Mouse (Mus musculus) right cerebral cortex, adult 2 months (tissue): Measurements from ENCODE around the gene Exosc8.
"Not testable (repeated sequence)": the region's sequence is repeated elsewhere in the genome, so short reads cannot be mapped to it uniquely, and the experiment has no call there.

Source experiments
- DNase-seq, 2 experiments: peaks; one replicate each; pipeline ENCODE4 v3.0.0; 2021 to 2022; ENCODE audit warnings: low spot score in 2 of 2

Gene Exosc8

DNA sequence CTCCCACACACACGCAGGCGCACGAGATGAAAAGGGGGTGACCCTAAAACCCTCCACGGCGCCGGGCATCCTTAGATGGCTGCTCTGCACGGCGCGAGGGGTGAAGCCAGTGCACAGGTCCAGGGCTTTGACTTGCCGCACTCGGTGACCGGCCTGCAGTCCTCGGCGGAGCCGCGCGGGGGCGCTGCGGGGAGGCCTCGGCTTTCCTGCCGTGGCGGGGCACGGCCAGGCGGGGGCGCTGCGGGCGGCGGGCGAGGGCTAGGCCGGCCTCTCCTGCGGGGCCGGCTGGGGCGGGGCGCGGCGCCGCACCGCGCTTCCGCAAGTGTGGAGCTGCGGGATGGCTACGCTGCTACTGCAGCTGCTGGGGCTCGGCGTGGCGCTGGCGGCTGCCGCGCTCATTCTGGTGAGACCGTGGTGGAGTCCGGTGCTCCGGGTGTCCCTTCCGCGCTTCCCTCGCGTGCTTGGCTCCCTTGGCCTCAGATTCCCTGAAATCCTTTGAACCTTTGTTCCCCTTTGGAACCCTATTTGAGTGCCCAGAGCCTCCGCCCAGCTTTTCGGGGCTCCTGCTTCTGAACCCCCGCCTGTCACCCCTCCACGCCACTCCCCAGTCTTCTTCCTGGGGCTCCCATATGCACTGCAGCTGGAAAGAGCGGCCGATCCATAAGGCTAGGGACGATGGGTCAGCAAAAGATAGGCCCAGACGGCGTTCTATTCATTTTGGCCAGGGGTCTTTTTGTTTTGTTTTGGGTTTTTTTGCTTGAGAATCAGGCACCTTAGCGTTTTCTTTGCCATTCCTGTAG lies at the start of gene Exosc8, which contains the start of gene Alg5:
Exosc8 (minus strand) TSS at position 147 of the 800 bp plus-strand sequence.
Alg5 (plus strand) TSS at position 293 of the 800 bp plus-strand sequence.
- peak; percentile 85 to 92 for DNase-seq

DNA sequence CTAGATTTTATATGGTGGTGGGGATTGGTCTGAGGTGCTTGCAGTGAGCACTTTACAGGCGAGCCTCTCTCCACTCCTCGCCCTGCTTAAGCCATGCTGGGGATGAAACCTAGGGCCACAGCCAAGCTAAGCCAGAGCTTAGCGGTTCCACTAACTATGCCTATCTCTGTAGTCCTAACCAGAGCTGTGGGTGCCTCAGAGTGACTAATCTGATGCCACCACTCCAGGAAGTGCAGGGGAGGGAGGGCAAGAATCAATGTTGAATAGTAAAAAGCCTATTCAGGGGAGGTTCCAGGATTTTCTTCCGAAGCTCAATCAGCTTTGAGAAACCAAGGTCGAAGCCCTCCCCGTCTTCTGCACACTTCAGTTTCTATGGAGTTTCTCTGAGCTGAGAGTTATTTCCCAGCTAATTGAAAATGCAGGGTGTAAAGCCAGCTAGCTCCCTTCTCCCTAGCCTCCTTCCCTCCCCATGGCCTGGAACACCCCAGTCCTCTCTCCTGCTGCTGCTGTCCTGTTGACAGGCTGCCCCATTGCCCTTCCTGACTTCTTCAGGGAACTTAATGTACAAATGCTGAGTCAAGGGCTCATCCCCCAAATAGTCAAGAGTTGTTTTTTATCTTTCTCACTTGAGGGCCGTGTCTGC lies 40.9 kb upstream of the Exosc8 start:
- no peak for DNase-seq

DNA sequence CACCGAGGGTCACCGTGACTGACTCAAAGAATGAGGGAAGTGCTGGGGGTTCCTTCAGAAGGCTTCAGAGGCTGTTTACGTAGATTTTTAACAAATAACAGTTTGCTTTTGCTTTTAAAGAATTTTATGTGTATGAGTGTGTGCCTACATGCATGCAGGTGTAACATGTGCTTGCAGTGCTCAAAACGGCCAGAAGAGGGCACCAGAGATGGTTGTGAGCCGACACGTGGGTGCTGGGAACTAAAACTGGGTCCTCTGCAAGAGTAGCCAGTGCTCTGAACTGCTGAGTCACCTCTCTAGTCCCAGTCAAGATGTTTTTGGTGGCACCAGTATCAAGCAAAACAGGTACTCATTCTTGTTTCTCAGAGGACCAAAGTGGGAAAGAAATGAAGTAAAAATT lies 38.4 kb upstream of the Exosc8 start:
- DNase-seq, result no peak

DNA sequence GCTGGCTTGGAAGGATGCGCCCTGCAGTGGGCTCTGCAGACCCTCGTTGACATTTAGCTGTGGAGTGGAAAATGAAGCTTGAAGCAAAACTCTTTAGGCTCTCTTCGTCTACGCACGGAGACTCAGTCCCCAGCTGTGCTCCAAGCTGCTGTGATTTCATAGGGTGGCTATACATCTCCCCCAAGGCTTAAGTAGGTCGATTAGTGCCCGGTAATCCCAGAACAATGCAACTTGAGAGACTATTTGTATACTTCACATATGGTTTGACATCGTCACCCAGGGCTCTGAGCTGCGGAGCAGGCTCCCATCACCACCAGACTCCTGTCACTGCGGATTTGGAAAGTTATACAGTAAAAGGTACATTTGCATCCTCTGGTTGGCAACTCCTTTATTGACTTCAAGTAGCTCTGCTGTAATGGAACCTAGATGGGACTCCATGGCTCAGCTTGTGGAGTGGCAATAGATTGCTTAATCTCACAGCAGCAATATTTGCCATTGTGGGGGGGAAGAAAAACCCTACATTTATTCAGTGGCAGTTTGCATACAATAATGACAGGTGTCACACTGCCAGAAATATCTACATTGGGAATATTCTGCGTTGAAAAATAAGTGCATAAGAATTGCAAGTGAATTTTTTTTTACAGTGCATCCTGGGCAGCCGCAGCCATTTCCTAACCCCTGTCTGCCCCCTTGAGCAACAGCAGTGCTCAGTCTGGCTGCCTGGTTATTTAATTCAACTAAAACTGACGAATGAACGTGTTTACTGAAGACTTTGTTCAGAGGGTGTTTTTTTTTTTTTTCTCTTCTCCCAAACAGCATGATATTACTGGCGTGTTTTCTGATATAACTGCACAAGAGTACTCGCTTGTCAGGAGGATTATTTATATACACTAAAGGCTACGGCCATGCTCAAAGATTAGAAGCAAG lies 34.4 kb upstream of the Exosc8 start:
- no peak for DNase-seq

DNA sequence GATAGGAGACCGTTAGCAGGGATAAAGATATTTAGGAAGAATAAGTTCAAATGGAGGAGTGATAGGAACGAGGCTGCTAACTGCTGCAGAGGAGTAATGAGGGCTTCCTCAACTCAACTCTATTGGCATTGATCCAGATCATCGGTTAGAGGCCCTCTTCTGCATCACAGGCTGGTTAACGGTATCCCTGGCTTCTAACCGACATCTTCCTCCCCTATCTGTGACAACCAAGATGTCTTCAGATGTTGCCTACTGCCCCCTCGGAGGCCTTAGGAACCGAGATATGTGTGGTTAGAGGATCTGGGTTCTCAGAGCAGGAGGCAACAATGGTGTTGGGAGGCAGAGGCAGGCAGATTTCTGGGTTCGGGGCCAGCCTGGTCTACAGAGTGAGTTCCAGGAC lies 33.4 kb upstream of the Exosc8 start:
- no peak for DNase-seq

DNA sequence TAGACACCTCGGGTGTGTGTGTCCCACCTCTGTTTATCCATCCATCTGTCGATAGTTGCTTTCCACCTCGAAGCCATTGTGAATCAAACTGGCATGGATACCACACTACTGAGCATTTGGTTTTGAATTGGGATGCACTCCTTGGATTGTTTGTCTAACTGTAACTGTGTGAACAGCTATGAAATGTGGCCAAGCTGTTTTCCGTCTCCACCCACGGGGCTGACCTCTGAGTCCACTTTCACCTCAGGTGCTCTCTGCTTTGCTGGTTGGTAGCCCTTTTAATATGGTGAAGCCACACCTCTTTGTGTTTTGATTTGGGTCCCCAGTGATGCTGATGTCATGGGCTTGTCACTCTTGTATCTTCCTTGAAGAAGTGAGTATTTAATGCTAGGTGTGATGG lies 31.6 kb upstream of the Exosc8 start:
- DNase-seq, result no peak

DNA sequence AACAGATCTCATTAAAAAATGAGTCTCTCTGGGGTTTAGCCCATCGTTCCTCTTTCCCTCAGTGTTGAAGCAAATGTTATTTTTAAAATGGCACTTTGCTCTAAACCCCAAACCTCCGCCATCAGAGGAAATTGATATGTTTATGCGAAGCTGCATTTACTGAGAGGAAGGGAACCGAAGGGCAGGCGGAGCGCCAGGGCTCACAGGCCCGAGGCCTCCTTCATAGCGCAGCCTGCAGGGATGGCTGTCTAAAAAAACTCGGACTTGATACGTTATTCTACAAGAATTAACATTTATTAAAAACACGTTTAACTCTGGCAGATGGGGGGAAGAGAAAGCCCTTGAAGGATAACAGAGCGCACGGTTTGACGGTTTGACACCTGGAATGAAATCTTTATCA lies 30.8 kb upstream of the Exosc8 start:
- DNase-seq, result no peak

DNA sequence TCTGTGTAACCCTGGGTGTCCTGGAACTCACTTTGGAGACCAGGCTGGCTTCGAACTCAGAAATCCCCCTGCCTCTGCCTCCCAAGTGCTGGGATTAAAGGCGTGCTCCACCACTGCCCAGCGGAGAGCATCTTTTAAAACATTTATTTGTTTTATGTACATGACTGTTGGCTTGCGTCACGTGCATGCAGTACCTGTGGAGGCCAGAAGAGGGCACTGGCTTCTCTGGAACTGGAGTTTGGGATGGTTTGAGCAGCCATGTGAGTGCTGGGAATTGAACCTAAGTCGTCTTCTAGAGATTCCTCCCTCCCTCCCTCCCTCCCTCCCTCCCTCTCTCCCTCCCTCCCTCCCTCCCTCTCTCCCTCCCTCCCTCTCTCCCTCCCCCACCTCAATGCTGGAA lies 30.3 kb upstream of the Exosc8 start:
- DNase-seq, result not testable (repeated sequence)

DNA sequence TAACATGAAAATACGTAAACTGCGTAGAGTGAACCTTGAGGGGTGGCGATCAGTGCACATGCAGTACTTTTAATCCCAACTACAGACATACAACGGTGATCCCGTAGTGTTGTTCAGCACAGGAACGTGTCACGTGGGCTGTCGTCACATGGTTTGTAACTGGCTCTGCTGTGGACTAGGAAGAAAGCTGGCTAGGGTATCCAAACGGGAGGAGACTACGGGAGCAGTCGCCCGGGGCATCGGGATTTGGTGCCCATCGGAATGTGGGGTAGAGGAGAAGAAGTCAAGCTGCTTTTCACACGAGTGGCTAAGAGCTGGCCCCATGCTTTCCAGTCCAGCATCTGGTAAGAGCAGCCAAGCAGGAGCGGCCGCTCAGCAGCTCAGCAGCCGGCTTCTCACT lies 29.2 kb upstream of the Exosc8 start:
- peak; percentile 20 to 36 for DNase-seq

DNA sequence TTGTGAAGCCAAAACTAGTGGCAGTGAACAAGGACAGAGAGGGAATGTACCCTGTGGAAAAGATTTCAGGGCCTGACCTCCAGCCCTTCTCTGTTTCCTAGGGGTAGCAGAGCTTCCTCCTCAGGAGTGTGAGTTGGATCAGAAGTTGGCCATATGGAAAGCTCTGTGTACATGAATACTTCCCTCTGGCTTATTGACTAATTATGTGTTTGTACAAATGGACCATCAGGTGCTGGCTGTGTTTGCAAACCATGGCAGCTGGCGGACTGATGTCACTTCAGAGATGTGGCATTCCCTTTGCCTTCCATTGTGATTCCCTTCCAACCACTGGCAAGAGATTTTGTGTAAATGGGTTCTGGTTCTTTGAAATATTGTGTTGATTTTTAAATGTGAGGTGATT lies 26.1 kb upstream of the Exosc8 start:
- no peak for DNase-seq

DNA sequence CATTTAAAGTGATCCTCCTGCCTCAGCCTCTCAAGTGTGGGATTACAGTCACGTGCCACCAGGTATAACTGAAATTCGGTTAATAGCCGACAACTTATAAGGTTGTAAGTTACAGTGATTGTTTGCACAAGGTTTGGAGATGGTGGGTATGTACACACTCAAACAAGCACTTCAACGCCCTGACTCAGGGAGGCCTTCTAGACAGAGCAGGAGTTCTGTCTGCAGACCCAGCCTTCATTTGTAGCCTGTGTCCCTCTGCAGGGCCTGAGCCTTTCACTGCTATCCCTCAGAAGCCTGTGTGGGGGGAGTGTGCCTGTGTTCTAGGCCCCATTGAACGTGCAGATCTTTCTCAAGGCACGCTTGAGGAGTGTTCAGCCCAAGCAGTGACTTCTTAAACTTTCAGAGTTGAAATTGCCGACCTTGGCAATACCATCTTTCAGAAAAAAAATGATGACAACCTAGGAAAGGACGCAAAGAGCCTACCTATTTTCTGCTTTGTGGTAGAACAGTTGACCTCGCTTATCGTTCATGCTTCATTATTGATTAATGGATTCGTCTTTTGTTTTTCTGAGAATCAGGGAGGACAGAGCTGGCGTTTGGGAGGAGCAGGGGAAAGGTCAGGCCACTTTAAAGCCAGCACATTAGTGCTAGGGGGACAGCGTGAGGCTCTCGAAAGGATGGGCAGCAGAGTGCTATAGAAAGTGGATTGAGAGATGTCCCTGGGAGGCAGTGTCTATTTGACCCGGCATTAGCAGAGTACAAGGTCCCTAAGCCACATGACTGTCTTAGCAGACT lies 25.3 kb upstream of the Exosc8 start:
- DNase-seq, result no peak

DNA sequence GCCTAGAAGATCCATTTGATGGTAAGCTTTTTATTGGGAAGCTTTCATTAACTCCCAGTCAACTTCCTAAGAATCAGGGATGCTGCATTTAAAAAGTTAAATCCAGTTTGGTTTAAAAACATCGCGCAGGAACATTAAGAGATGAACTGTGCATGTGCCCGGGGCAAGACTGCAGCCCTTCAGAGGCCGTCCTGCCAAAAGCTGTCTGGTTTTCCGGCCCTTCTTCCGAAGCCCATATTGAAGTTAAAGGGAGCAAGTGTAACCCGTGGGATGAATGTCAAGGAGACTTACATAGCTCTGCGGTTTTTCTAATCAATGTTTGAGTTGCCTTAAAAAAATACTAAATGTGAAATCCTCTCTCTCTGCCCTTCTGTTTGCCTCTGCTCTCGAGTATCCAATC lies 24.0 kb upstream of the Exosc8 start:
- no peak for DNase-seq

DNA sequence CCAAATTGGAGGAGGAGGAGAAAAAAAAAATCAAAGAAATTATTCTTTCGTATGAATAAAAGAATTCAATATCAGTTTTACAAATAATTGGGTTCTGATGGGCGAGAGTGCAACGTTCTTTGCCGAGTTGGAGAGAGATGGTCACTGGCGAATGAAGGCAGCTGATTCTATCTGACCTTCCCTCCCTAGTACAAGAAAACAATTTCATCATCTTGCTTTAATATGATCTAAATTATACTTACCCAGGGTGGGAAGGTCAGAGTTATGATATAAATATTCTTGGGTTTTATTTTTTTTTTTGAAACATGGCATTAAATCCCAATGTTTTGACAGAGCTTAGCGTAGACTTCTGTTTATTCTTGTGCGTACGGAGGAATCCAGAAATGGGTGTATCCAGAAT lies 22.3 kb upstream of the Exosc8 start:
- DNase-seq, result no peak

DNA sequence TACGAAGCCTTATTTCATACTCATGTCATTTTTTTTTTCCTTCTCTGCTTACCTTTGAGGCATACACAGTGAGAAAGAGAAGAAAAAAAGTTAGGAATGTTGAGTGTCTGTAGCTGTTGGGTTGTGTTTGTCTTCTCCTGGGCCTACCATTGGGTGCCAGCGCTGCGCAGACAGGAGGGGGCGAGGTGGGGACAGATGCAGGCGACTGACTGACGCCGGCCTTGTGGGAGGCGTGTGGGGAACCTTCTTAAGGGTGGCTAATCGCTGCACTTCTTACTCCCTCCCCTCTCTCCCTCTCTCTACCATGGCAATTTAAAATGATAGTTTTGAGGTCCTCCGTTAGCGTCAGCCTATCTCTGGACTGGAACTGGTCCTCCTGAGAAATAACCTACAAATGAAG lies 20.9 kb upstream of the Exosc8 start:
- DNase-seq, result peak; percentile 52 to 60

DNA sequence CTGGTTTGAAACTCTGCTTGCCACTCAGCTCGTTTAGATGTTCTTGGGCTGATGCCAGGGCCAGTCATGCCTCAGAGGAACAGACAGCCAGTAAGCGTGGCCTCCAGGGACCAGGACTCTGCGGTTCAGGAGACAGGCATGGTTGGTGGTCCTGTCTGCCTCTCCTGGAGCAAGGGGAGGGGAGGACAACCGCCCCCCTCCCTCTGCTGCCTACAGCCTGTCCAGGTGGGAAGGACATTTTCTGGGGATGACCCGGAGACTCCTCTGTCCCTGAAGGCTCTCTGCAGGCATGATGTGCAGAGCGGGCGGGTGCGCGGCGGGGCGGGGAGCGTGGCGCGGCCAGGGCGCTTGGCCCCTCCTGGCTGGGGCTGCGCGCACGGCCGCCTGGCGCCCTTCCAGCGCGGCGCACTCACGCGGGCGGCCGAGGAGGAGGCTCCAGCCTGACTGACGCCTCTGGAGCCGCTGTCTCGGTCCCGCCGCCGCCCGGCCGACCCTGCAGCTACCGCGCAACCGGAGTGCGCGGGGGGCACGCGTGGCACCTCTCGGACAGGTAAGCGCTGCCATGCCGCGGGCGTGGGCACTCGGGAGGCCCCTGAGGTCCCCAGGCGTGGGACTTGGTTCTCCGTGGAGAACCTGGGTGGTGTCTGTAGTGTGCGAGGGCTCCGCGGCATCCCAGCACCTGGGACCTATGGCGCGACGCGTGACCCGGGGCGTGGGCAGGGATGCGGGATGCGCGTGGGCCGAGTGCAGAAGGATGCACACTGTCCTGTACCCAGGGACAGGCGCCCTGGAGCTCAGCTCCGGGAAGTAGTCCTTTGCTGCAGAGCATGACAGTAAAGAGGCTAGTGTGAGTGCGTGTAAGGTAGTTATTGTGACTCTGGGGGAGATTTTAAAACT lies 20.2 kb upstream of the Exosc8 start, which contains the start of gene Smad9:
Smad9 (plus strand) TSS at position 438 of the 897 bp plus-strand sequence.
- DNase-seq, result peak; percentile 60 to 70

DNA sequence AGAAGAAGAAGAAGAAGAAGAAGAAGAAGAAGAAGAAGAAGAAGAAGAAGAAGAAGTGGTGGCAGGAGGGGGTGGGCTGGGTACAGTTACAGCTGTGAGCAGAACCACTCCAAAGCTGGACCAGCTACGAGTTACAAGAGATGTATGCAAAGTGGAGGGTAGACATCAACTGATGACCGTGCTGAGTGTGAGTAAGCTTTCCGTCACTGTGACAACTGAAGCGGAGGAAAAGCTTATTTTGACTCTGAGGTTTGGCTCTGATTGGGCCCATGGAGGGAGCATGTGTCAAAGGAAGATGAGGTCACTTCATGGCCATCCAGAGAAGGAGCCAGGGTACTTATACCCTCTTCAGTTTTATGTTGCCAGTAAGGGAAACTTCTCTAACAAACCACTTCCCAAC lies 18.2 kb upstream of the Exosc8 start:
- no peak for DNase-seq

DNA sequence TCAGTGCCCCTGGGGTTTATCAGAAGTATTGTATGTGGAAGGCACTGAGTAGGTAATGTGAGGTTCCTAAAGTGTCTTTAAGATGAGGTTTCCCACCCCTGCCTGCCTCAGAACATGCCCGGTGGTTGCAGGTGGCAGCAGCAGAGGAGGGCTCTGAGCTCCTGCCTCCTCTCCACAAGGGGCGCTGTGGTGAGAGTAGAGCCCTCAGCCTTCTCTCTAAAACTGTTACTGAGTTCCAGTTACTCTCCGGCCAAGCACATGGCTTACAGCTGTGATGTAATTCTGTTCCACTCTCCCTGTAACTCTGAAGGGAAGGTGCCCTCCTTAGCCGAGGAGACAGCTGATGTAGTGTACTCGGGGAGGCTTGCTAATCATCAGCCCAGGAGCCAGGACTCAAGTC lies 10.6 kb upstream of the Exosc8 start:
- DNase-seq, result no peak

DNA sequence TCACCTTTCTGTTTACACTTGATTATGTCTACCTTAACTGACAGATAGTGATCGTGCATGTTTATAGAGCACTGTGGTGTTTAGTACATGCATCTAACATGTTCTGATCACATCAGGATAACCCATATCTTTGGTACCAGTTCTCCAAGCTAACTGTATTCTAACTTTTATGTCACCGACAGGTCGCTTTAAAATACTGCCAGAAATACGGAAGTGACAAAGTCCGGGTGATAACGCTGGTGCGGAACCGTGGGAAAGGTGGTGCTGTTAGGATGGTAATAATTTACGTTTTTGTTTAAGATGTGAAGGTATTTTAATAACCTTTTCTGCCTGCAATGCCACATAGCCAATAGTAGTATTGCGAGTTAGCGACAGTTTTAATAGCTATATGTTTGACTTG lies 6.8 kb upstream of the Exosc8 start:
- no peak for DNase-seq

DNA sequence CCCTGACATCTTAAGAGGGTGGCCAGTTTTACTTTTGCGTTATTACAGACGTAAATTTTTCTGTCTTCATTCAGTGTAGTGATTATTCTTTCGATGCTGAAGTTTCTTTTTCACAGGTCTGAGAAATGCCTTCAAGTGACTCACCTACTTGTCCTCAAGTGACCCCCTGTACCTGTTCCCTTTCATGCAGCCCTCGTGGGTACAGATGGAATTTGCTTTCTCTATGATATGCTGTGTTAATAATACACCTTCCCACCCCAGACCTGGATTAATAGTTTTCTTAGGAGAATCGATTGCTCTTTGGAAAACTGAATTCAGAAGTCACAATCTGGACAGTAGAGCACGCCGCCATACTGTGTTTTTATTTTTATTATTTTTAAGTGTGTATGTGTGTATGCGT lies 2.1 kb upstream of the Exosc8 start:
- no peak for DNase-seq
